Mouse (Mus musculus) cerebral cortex, adult 2 months (tissue): ENCODE measurements around the gene Ehd1.

Experiments
- WGBS: fragments of 180-500 bp; shearing (Covaris S2); methylation state at CpG from one replicate; pipeline ENCODE4 v1.1.7; 2018; 5-methylcytosine and 5-hydroxymethylcytosine counted together

Ehd1 gene

DNA sequence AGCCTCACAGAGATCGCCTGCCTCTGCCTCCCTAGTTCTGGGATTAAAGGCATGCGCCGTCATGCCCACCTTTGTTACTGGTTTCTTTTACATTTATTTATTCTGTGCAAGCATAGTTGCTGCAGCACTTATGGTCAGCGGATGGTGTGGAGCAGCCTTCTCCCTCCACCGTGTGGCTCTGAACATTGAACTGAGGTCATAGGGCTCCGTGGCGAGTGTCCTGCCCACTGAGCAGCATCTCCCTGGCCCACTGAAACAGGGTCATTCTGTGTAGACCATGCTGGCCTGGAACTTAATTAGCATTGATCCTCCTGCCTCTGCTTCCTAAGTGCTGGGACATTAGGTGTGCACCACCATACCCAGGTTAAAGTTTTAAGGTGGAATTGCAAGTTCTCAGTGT, 4.0 kb downstream of the Ehd1 start:
- 84% methylated on average over 7 of the region's 7 CpGs for WGBS

DNA sequence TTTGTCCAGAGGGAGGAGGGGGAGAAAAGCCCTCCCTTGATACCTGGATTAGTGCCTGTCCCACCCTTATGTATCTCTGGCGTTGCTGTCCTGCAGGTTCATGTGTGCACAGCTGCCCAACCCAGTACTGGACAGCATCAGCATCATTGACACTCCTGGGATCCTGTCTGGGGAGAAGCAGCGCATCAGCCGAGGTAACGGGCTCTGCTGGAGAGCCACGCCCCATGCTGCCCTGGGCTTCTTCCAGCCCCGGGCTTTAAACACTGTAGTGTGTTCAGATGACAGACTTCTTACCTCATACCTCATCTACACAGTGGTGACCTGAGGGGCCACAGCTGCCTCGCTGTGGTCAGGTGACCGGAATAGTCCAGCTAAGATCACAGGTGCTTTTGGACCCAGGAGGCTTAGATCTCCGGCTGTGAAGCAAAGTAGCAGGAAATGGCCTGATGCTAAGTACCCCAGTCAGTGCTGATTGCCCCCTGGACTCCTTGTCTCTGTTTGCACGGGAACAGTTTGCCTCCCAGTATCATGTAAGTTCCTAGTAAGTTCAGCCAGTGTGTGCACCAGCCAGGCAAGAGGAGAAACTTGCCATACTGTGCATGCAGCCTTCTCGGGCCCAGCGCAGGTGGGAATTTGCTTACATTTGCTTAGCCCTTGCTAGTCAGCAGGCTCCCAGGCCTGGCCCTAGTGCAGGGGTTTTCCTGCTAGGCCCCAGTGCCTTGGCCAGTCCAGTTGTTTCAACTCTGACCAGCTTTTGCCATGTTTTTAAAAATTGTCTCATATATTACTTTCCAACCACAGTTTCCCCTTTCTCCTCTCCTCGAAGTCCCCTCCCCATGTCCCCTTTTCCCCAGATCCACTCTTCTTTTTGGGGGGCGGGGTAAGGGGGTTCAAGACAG, 4.8 kb downstream of the Ehd1 start:
- 87% methylated on average over 14 of the region's 14 CpGs for WGBS

DNA sequence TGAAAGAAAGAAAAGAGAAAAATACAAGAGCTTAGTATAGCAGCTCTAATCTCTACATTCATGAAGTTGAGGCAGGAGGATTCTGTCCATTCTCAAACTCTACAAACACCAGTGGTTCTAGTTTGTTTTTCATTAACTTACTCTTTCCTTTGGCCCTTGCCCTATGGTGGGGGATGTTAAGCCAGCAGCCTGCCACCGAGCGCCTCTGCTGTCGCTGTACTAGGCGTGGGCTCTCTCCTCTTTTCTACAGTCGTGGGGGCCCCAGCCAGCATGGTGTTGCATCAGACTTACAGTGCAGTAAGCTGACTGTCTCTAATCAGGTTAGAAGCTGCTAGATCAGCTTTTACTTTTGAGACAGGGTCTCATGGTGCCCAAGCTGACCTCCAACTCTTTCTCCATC, 6.5 kb downstream of the Ehd1 start:
- WGBS = 87% methylated on average over 5 of the region's 5 CpGs

DNA sequence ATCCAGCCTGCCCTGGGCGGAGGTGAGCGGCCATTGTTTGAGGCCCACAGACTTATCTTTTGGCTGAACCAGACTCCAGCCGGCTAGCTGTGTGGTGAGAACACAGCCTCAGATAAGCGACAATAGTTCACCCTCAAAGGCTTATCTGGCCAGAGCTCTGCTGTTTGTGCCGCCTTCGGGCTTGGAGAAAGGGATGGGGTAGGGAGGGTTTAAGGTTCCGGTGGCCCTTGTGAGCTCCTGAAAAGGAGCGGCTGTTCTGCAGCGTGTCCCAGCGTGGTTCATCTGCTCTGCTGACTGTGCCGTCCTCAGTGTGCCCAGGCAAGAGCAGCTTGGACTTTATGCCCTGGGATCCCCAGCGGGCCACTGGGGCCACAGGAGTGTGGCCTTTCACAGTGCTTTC, 8.0 kb downstream of the Ehd1 start:
- WGBS = 92% methylated on average over 12 of the region's 12 CpGs

DNA sequence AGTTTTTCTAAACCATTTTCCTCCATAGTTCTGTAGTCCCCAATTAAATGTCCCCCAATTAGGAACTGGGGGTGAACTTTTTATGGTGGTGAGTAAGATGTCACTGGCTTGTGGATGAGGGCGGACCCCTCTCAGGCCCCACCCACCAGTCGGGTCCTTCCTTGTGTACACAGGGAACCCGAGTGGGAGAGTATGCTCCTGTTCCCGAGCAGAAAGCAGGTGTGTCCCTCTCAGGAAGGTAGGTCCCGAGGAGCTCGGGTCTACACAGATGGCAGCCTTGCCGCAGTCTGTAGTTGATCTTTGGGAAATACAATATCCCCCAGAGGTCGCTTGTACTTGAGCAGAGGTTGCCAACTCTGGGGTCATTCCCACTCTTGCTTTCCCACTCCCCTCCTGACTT, 8.7 kb downstream of the Ehd1 start:
- WGBS = 84% methylated on average over 8 of the region's 8 CpGs

DNA sequence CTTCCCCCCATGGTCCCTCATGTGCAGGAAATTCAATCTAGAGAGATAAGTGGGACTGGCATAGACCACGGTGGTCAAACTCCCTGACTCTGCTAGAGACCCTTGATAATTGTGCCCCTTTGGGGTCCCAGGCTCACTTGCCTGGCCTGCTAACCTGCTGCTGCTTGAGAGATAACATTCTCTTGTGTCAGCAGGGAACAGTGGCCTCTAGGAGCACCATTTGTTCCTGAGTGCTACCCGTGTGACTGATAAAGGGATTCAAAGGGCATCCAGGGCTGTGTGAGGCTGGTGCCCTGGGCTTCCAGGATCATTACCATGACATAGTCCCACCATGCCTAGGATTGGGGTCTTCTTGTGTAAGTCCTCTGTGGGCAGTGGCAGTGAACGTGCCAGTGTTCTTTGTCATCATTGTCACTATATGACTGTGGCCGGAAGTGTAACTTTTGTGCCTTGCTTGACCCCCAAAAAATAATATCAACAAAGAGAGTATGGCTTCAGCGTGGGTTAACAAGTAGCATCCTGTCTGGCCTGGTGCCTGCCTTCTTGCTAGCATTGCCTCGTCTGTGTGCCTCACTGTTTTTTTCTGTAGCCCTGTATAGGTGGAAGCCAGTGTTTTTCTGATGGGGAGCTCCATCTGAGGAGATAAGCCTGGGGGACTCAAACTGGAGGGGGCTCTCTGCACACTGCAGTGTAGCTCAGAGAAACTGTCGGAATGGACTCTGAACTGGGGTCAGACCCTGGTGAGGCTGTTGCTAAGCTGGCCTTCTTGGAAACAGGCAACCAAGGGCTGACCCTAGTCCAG, 9.3 kb downstream of the Ehd1 start:
- 66% methylated on average over 7 of the region's 7 CpGs for WGBS

DNA sequence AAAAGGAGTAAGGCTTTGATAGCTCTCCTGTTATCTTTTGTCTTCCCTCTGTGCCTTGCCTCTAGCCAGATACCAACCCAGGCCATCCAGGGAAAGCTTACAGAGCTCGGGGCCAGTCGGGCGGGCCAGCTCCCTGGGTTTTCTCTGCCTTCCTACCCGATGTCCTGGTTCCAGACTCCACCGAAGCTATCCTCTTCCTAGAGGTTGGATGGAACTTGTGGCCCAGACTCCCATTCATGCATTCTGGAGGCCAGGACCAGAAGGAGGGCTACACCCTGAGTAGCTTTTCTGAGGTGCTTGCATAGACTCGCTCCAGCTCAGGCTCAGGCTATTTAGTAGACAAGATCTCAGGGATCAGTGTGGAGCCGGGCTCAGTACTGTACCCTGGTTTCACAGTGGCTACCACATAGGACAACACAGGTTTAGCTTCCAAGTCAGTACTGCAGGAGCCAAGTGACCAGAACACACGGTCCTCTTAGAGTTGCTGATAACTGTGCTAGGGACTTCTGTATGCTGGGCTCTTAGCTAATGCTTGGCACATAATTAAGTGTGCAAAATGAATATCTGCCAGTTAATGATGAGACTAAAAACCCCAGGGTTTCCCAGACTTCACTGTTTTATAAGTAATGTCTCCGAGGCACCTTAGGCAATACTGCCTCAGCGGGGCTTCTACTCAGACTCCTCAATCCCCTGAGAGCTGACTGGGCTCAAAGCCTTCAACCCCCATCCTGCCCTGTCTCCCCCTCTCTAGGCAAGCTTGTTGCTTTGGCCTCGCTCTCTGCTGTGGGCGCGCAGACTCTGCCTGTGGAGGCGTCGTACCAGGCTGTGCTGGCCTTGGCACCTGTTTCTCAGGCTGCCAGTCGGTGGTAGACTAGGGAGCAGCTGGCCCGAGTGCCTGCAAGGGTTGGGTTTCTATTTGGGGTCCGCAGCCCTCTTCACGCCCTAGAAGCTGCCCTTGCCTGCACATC, 10.2 kb downstream of the Ehd1 start:
- 48% methylated on average over 19 of the region's 19 CpGs for WGBS

DNA sequence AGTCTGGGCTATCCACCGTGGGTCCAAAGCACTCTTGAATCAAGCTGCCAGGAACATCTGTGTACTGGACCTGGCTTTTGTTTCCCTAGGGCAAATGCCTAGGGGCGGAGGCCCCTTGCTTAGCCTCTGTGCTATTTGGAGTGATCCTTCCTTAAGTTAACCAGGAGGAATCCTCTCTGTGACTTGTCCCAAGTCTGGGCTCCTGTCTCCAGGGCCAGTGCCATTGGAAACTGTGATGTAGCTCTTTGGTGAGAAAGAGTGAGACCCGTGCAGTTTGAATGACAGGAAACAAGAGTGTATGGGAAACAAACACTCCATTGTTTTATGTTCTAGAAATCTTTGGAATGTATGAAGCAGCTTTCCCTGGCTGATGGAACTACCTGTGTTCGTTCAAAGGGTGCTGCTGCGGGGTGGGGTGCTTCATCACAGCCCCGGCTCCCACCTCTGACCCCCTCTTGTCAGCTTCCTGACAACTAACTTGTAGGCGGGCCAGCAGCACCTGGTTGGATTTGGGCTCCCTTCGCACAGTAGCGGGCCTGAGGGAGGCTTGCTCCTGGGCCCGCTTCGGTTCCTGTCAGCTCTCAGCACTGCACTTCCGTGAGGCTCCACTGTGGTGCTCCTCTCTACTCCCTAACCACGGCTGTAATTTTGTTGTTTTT, 11.8 kb downstream of the Ehd1 start:
- 74% methylated on average over 13 of the region's 13 CpGs for WGBS

DNA sequence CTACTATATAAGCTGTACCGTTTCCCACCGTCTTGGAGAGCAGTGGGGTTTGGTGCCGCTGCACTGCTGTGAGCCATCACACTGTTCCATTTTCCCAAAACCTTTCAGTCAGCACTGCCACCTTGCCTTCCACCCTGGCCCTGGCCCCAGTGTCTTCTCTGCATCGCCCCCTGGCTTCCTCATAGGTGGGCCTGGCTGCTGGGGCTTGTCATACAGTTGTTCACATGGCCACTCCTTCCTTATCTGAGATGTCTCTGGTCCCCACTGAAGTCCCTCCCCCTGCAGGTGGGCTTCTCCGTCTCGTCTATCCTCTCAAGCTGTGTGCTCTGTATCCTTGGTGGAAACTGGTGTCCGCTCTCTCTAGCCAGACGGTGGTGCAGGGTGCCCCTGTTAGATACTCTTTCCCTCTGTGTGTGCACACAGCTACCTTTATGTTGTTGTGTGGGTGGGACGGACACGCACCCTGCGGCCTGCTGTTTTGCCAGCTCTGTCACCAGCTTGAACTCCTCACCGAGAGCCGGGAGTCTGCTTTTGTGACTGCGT, 13.2 kb downstream of the Ehd1 start:
- 89% methylated on average over 14 of the region's 14 CpGs for WGBS

DNA sequence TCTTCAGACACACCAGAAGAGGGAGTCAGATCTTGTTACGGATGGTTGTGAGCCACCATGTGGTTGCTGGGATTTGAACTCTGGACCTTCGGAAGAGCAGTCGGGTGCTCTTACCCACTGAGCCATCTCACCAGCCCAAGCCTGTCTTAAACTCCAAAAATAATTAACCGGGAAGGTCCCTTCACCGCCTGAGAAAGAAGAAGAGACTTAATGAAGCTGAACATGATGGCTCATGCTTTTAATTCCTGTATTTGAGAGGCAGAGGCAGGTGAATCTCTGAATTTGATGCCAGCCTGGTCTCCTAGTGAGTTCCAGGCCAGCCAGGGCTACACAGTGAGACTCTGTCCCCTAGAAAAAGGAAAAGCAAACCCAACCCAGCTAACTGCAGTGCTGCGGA, 14.2 kb downstream of the Ehd1 start:
- WGBS = 91% methylated on average over 5 of the region's 6 CpGs

DNA sequence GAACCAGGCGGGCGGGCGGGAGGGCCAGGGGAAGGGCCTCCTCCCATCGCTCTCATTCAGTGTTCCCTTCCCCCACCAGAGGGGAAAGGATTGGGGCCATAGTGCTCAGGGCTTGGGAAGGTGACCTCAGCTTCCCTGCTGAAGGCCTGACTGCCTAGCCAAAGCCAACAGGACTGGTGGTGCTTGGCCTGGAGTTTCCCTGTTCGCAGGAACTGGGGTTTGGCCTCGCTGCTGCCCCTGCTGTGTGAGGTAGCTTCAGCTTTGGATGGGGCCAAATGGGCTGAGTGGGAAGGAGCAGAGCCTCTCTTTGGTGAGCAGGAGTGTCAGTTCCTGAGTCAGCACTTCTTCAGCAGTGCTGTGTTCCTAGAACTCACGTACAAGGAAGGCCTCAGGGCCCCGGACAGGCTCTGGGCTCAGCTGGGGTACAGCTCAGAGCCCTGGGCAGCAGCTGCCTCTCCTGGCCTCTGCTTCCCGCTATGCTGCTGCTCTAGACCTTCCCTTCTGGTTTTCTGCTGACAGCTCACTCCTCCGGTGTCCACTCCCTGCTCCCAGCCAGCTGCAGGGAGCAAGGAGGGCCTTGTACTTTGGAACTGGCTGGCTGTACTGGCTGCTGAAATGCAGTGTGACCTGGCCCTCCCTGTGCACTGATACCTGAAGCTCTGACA, 14.7 kb downstream of the Ehd1 start:
- WGBS = 74% methylated on average over 10 of the region's 10 CpGs

DNA sequence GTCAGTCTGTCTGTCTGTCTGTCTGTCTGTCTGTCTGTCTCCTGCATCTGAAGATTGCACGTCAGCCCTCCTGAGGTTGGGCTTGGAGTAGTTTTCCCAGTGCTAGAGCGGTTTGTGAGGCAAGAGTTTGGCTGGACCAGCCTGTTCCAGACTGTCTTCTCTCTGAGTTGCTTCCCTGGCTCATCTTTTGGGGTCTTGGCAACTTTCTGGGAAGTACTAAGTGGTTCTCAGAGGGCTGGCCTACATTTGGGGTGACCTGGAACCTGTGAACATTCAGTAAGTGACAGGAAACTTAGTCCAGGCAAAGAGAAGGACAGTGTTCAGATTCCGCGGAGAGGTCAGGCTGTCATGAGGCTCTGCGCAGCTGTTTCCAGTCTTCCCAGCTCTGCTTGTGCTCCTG, 15.7 kb downstream of the Ehd1 start:
- WGBS = 89% methylated on average over 5 of the region's 5 CpGs

DNA sequence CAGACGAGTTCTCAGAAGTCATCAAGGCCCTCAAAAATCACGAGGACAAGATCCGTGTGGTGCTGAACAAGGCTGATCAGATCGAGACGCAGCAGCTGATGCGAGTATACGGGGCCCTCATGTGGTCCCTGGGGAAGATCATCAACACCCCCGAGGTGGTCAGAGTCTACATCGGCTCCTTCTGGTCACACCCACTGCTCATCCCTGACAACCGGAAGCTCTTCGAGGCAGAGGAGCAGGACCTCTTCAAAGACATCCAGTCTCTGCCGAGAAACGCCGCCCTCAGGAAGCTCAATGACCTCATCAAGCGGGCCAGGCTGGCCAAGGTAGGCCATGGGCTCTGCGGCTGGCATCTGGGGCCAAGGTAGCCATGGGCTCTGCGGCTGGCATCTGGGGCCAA, 17.8 kb downstream of the Ehd1 start:
- WGBS = 93% methylated on average over 17 of the region's 17 CpGs

DNA sequence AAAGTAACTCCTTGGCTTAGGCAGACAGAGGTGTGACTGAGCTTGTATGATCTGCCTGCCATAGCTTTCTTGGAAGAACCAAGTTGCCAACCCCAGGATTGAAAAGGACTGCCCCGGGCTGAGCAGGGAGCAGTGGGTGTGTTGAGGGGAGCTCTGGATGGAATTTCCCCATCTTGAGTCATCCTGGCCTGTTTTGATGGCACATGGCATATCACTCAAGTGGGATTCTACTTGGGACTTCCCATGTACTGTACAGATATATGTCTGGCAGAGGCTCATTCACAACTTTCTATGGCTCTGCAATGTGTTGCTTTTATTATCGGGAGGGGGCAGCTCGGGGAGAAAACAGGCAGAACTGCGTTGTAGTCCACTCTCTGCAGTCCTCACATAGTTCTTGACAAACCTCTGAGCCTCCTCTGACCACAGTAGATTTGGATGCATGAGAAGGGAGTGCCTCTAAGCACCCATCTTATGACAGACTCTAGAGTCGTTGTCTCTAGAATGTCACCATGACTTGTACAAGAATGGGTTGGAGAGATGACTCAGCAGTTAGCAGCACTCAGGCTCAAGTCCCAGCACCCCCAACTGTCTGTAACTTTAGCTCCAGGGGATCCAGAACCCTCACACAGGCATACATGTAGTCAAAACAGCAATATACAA, 20.2 kb downstream of the Ehd1 start:
- 75% methylated on average over 5 of the region's 5 CpGs for WGBS

DNA sequence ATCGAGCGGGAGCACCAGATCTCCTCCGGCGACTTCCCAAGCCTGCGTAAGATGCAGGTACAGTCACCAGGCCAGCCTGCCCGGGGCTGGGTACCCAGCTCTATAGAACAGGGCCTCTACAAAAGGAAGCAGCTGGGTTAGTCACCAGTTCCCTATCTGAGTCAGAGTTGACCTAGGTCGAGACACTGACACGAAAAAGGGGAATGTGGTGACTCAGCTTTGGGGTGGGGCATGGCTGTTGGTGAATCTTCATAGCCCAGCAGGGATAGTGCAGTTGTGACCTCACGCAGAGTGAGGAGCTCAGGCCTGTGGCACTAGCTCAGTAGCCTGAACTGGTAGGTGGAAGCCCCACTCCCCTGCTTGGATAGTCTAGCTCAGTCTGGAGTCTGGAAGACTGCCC, 21.1 kb downstream of the Ehd1 start:
- WGBS = 85% methylated on average over 9 of the region's 9 CpGs

DNA sequence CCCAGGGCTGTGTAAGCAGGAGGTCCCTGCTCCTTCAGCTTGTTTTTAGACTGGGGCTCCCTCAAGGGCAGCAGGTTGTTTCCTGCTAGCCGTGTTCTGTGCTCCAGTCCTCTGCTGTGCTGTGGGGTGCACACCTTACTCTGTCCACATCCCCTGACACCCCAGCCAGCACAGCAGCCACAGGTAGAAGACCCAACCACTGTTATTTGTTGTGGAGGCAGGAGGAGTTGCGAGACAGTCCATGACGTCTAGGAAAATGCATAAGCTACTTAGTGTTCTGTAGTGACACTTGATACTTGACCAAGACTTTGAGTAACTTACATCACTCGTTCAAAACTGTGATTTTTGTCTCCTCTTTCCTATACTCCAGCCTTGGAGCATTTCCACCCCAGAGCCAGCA, 22.5 kb downstream of the Ehd1 start:
- 76% methylated on average over 4 of the region's 4 CpGs for WGBS

DNA sequence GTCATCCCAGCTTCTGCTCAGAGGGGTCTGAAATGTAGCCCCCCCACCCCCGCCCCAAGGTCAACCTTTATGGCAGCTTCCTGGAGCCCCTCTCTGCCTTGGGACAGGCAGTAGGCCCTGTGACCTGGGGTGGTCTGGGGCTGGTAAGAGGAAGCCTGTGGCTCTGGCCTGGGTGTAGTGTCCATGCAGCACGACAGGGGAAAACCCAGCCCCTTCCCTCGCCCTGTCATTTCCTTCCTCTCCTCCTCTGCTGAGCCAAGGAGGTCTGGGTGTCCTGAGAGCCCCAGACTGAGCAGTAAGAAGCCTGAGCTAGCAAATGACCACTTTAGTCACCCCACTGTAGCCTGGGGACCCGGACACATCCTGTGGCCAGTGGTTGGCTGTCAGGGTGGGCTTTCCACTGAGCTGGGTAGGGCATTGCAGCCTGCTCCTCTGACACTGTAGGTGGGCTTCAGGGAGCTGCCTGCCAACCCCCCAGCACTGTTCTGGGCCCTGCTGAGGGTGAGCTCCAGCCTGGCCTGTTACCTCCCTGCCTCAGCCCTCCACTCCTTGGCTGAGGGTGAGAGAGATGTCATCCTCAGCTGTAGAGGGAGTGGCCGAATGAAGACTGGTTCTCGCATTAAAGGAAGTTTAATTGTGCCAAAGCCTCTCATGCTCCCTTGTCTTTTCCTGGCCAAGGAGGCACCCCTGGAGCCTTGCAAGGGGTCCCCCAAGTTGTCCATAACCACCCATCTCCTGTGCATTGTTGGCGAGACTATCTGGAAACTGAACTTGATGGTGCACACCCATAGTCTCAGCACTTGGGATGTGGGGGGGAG, 23.1 kb downstream of the Ehd1 start:
- 88% methylated on average over 7 of the region's 7 CpGs for whole genome bisulfite sequencing

DNA sequence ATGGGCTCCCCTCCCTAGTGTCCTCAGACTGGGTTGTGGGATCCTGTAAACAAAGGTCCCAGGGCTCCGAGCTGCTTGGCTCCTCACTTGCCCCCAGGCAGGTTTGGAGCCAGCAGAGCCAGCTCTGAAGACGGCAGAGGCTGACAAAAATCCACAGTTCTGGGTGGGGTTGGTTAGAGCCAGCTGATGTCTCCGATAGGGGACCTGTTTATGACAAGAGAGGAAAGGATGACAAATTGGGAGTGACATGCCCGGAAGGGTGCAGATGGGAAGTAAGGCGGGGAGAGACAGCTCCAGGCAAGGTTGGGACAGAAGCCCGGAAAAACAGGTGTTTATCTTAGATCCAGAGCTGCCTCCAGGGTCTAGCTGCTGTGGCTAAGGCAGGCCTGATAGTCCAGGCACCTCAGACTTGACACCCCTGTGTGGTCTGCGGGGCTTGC, 23.9 kb downstream of the Ehd1 start:
- 65% methylated on average over 7 of the region's 7 CpGs for WGBS

DNA sequence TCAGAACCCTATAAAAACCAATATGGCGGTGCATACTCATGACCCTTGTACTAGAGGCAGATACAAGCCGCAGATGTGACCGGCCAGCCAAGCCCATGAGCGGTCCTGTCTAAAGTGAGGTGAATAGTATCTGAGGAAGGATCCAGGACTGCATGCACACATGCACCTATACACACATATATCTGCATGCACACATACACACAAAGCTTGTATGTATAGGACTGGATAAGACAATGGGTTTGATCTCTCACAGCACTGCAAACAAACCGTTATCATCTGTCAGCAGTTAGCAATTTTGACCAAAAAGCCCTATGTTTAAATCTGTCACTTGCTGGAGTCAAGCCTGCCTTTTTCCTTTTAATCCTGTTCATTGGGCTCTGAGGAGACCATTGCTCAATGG, 25.6 kb downstream of the Ehd1 start:
- 90% methylated on average over 5 of the region's 5 CpGs for WGBS
